In the genomic region with DNA sequence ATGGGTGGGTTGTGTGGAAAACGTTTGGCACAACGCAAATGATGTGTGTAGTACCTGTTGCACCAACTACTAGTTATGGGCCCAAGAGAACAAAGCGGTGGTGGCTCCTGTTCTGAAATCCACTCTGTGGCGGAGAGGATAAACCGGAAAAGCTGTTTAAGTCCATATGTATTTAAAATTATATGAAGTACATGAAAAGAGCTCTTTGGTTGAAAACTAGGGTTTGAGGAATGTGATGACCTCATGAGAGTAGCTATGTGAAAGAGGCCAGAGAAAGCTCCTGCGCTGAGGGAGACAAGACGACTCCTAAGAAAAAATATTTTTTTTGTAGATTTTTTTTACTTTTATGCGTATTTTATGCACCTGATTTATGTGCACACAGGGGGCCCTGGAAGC, we compare ENCODE assay signal across 8 mouse cellular contexts. TPM values are rescaled to one million over a fixed set of nuclear protein-coding genes. Genes with fewer than 3 reads are reported as not detected.
A peak's percentile ranks its signal among the peaks of the same experiment; 100 is the strongest.
DNase-seq lines count a peak whose midpoint lies in the region; ATAC-seq and TF ChIP-seq lines count a peak whose summit lies in the region.

No protein-coding gene starts in this region.

- 42% methylated on average over 8 of the region's 8 CpGs for WGBS in heart, embryonic 12.5 days
- 43% methylated on average over 8 of the region's 8 CpGs for WGBS in forebrain, embryonic 13.5 days
- WGBS in liver, embryonic 14.5 days (ENCODE audit: insufficient replicate concordance) = 46% methylated on average over 8 of the region's 8 CpGs

- no peaks in the 10 kb centered on the region; the same call in 1 of the 2 replicates for H3K36me3 ChIP-seq in heart, embryonic 12.5 days
- H3K36me3 ChIP-seq in CH12.LX (replicated peaks in 1 of 2; ENCODE audit: control insufficient read depth in 1 of 2, insufficient read depth in 1 of 2, low read length in 1 of 2) = no peaks in the 10 kb centered on the region
- no peaks in the 10 kb centered on the region for H3K36me3 ChIP-seq in forebrain, embryonic 13.5 days (ENCODE audit: poor library complexity, severe bottlenecking)
- no peaks in the 10 kb centered on the region for H3K36me3 ChIP-seq in liver, embryonic 14.5 days (replicated peaks; ENCODE audit: control insufficient read depth, insufficient read depth, low read depth)

- peak; percentile 5; the same call in 1 of the 2 replicates for TF ChIP-seq RAD21 in CH12.LX (IDR thresholded peaks at IDR 0.05; ENCODE audit: low read depth, low read length)

- no peak for TF ChIP-seq POLR2A in CH12.LX (IDR thresholded peaks at IDR 0.05; ENCODE audit: low read depth, low read length)

- no peaks in the 10 kb centered on the region for H3K79me2 ChIP-seq in CH12.LX (replicated peaks; ENCODE audit: control insufficient read depth, extremely low read depth, insufficient read depth, poor library complexity, severe bottlenecking)

- no peaks in the 10 kb centered on the region for H3K9me3 ChIP-seq in heart, embryonic 12.5 days (replicated peaks)
- no peaks in the 10 kb centered on the region for H3K9me3 ChIP-seq in CH12.LX (replicated peaks; ENCODE audit: low read length)
- H3K9me3 ChIP-seq in forebrain, embryonic 13.5 days (replicated peaks) = no peaks in the 10 kb centered on the region
- H3K9me3 ChIP-seq in liver, embryonic 14.5 days (ENCODE audit: control insufficient read depth, low read length) = no peaks in the 10 kb centered on the region

- H3K4me3 ChIP-seq in heart, embryonic 12.5 days = peak overlapping the region; percentile 95
- H3K4me3 ChIP-seq in CH12.LX (replicated peaks in 1 of 3; ENCODE audit: low read depth in 2 of 3, low read length in 2 of 3, poor library complexity in 1 of 3) = peak overlapping the region; percentile 51 to 67 (median 58)
- H3K4me3 ChIP-seq in forebrain, embryonic 13.5 days = peak overlapping the region; percentile 92
- peak overlapping the region; percentile 43 to 84 for H3K4me3 ChIP-seq in liver, embryonic 14.5 days (ENCODE audit: insufficient read depth in 1 of 2, low read depth in 2 of 2, low read length in 2 of 2)

- in situ Hi-C loops in CH12.LX (cut with MboI; ENCODE audit: low pct_ligation_motif_present, low pct_unique_long_range_greater_than_20kb, low sequenced_read_pairs) = no loop called here

- peak overlapping the region; percentile 76 for H3K4me2 ChIP-seq in heart, embryonic 12.5 days
- H3K4me2 ChIP-seq in CH12.LX (ENCODE audit: insufficient read depth, low read depth, poor library complexity, severe bottlenecking) = peak overlapping the region; percentile 52
- H3K4me2 ChIP-seq in forebrain, embryonic 13.5 days = peak overlapping the region; percentile 73
- H3K4me2 ChIP-seq in liver, embryonic 14.5 days (ENCODE audit: low read depth) = peak overlapping the region; percentile 96

- peak overlapping the region; percentile 46; the same call in 1 of the 2 replicates for H3K9ac ChIP-seq in heart, embryonic 12.5 days
- peak overlapping the region; percentile 48; the same call in 1 of the 2 replicates for H3K9ac ChIP-seq in CH12.LX (ENCODE audit: insufficient read depth, low read depth)
- H3K9ac ChIP-seq in forebrain, embryonic 13.5 days = peak overlapping the region; percentile 95; the same call in 1 of the 2 replicates
- peak overlapping the region; percentile 39 for H3K9ac ChIP-seq in liver, embryonic 14.5 days (replicated peaks)

- H3K27ac ChIP-seq in heart, embryonic 12.5 days (ENCODE audit: poor library complexity, severe bottlenecking) = peak overlapping the region; percentile 68; the same call in 1 of the 2 replicates
- no peak overlapping the region for H3K27ac ChIP-seq in CH12.LX (ENCODE audit: insufficient read depth, low read depth)
- H3K27ac ChIP-seq in forebrain, embryonic 13.5 days = 0 out of 2 replicates have a peak overlapping the region, but pooled peaks have one; percentile 79
- peak overlapping the region; percentile 46 for H3K27ac ChIP-seq in liver, embryonic 14.5 days

- intact Hi-C loops in heart, postnatal 10 days (cut with DNase I) = loop anchor here (1.0 kb wide), 1 partner anchor 73 kb away; the partner anchor contains the start of gene Zbtb5

- no peak for DNase-seq in heart, postnatal 10 days
- DNase-seq in CH12.LX (ENCODE audit: extremely low read depth) = no peak
- no peak for DNase-seq in liver, embryonic 14.5 days (ENCODE audit: low read depth in 3 of 3, low spot score in 3 of 3)
- DNase-seq in Muller cell, postnatal 12 days (ENCODE audit: inconsistent ontology term) = no peak
- DNase-seq in left cerebral cortex, adult 9 months (ENCODE audit: low spot score in 2 of 2) = no peak
- DNase-seq in adipocyte (ENCODE audit: low spot score) = no peak

- TF ChIP-seq EP300 in CH12.LX (IDR thresholded peaks at IDR 0.05; ENCODE audit: low read length) = no peak
- no peak for TF ChIP-seq EP300 in liver, embryonic 14.5 days (IDR thresholded peaks at IDR 0.05; ENCODE audit: low read depth)

- H3K4me1 ChIP-seq in heart, embryonic 12.5 days (replicated peaks) = peaks cover 25% of the 10 kb centered on the region
- H3K4me1 ChIP-seq in CH12.LX (ENCODE audit: control insufficient read depth in 1 of 2, insufficient read depth in 2 of 2) = peaks cover 6 to 8% of the 10 kb centered on the region in 2 experiments
- H3K4me1 ChIP-seq in forebrain, embryonic 13.5 days = peaks cover 23% of the 10 kb centered on the region
- peaks cover 12 to 42% of the 10 kb centered on the region in 2 experiments for H3K4me1 ChIP-seq in liver, embryonic 14.5 days (replicated peaks; ENCODE audit: control insufficient read depth in 2 of 2, insufficient read depth in 2 of 2, low read length in 1 of 2)

- no peaks in the 10 kb centered on the region for H3K27me3 ChIP-seq in heart, embryonic 12.5 days (replicated peaks)
- peaks cover 9% of the 10 kb centered on the region for H3K27me3 ChIP-seq in CH12.LX (replicated peaks)
- no peaks in the 10 kb centered on the region for H3K27me3 ChIP-seq in forebrain, embryonic 13.5 days
- H3K27me3 ChIP-seq in liver, embryonic 14.5 days (ENCODE audit: control insufficient read depth, insufficient read depth, low read length) = no peaks in the 10 kb centered on the region

- no peak; the same call in 1 of the 2 replicates for ATAC-seq in heart, embryonic 12.5 days (ENCODE audit: insufficient number of reproducible peaks, low FRiP score)
- ATAC-seq in forebrain, embryonic 13.5 days = no peak
- ATAC-seq in liver, embryonic 14.5 days (ENCODE audit: insufficient read depth) = no peak

- TF ChIP-seq CTCF in CH12.LX (conservative IDR thresholded peaks at IDR 0.05 in 1 of 2, IDR thresholded peaks at IDR 0.05 in 1 of 2; ENCODE audit: low read depth in 2 of 2, low read length in 2 of 2) = no peak; a peak in 1 of 4 replicates
- no peak for TF ChIP-seq CTCF in liver, embryonic 14.5 days (IDR thresholded peaks at IDR 0.05; ENCODE audit: low read depth)

- dilution Hi-C loops in CH12.LX (cut with MboI; ENCODE audit: extremely low pct_ligation_motif_present, extremely low pct_unique_long_range_greater_than_20kb, low sequenced_read_pairs) = no loop called here

TF ChIP-seq in CH12.LX, 34 proteins besides CTCF, POLR2A, EP300 and RAD21:
- TF ChIP-seq TCF12 (IDR thresholded peaks at IDR 0.05; ENCODE audit: low read depth, low read length) (no peak), ZNF384 (IDR thresholded peaks at IDR 0.05; ENCODE audit: low read depth, low read length) (0 out of 2 replicates have a peak, but pooled peaks have one; percentile 14)

RNA-seq across cellular contexts. Expression of gene Fbxo10, which starts 0.5 kb away (rescaled TPM):
- polyA plus RNA-seq in heart, embryonic 12.5 days (2016; fragmentation: Nextera tagmentation; extraction: Ambion mirVana) = 17.7 TPM in 2 replicates
- total RNA-seq in heart, postnatal 10 days (2021) = 10 to 100 TPM; 15.3 to 19.7 TPM
- total RNA-seq in CH12.LX (2012; rRNA removed) = 0.97 and 1.4 TPM in 2 replicates
- total RNA-seq in CH12.LX (2014; rRNA removed) = 0.39 and 0.49 TPM in 2 replicates
- polyA plus RNA-seq in CH12.LX (2012; ENCODE audit: insufficient read length, low read depth) = 0.64 and 0.71 TPM in 2 replicates
- 14.2 and 16.4 TPM in 2 replicates for polyA plus RNA-seq in forebrain, embryonic 13.5 days (2015; fragmentation: Nextera tagmentation; extraction: Ambion mirVana)
- polyA plus RNA-seq in liver, embryonic 14.5 days (2012; rRNA removed) = 3.5 and 4.3 TPM in 2 replicates
- 2.4 and 3.4 TPM in 2 replicates for polyA plus RNA-seq in liver, embryonic 14.5 days (2014; fragmentation: Nextera tagmentation; extraction: Ambion mirVana)

RNA-seq across cellular contexts. Expression of gene Tomm5, which starts 23.0 kb away (rescaled TPM):
- polyA plus RNA-seq in heart, embryonic 12.5 days (2016; fragmentation: Nextera tagmentation; extraction: Ambion mirVana) = 207 and 213 TPM in 2 replicates
- total RNA-seq in heart, postnatal 10 days (2021) = 100 to 1,000 TPM; 156 to 172 TPM
- total RNA-seq in CH12.LX (2012; rRNA removed) (313 and 458 TPM in 2 replicates), CH12.LX (2014; rRNA removed) (845 and 877 TPM in 2 replicates)
- polyA plus RNA-seq in CH12.LX (2012; ENCODE audit: insufficient read length, low read depth) = 321 and 339 TPM in 2 replicates
- polyA plus RNA-seq in forebrain, embryonic 13.5 days (2015; fragmentation: Nextera tagmentation; extraction: Ambion mirVana) = 173 and 181 TPM in 2 replicates
- polyA plus RNA-seq in liver, embryonic 14.5 days (2012; rRNA removed) = 126 and 145 TPM in 2 replicates
- 209 and 213 TPM in 2 replicates for polyA plus RNA-seq in liver, embryonic 14.5 days (2014; fragmentation: Nextera tagmentation; extraction: Ambion mirVana)

Comparison
In these comparisons a context has a peak if more than half of its experiments do, and no peak if none do; other contexts are left out.
1. H3K9ac ChIP-seq: peak in every context shown above with its lines; median percentile 95 in forebrain, embryonic 13.5 days; 48 in CH12.LX; 46 in heart, embryonic 12.5 days; 39 in liver, embryonic 14.5 days.